Mouse (Mus musculus) thymus, postnatal 25 days (tissue): ENCODE data around the gene Zfp105.
A peak's percentile ranks its signal among the peaks of the same experiment; 100 is the strongest.

Experiments used
- DNase-seq: peaks from one replicate; pipeline ENCODE4 v3.0.0; 2022

Gene Zfp105

DNA sequence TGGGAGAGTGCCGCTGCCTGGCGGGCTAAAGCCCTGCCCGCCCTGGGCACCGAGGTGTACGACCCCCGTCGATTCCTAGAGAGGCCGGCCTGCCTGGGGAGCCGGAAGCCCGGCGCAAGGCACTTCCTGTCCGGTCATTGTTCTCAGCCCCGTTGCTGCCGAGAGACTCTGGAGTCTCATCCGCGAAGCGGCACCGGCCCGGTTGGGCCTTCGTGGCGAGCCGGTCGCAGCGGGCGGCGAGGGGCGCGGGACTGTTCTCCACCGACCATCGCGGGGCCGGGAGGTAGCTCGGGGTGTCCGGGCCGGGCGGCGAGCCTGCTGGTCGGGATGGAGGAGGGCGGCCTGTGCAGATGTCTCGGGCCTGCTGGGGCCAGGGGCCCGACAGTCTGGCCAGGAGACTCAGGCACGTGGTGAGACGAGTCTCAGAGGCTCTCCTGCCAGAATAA lies at the start of gene Zfp105:
TSS of gene Zfp105 (plus strand) at position 137 of the 446 bp plus-strand sequence.
- DNase-seq: peak; percentile 1

DNA sequence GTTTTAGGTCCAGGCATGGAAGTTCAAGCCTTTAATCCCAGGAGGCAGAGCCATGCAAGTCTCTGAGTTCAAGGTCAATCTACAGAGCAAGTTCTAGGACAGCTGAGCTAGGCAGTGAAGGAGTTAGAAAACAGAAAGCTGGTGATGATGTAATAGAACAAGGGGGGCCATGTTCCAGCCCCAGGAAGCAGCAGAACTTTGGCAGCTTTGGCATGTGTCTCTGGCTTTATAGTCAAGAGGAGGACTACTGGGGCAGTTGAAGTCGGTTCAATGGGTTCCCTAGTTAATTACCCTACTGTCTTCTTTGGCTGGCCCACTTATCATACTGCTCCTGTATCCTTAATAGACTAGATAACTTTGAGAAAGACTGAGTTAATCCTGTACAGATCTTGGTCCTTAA lies 48.2 kb upstream of the Zfp105 start:
- DNase-seq: no peak

DNA sequence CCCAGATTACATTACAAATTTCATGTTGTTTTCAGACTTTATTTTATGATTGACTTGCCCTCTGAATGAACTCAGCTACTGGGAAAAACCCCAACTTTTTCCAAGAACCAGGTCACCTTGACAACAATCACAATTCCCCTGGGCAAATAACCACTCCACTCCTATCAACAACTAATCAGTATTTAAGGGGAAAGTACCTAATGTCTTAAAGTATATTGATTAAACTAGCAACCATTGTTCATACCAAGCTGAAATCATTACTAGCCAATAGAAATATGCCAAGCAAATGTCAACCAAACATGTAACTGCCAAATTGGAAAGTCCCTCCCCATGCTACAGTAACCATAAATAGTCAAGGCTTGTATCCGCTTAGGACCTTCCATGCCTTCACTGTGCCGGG lies 47.7 kb upstream of the Zfp105 start:
- DNase-seq: no peak

DNA sequence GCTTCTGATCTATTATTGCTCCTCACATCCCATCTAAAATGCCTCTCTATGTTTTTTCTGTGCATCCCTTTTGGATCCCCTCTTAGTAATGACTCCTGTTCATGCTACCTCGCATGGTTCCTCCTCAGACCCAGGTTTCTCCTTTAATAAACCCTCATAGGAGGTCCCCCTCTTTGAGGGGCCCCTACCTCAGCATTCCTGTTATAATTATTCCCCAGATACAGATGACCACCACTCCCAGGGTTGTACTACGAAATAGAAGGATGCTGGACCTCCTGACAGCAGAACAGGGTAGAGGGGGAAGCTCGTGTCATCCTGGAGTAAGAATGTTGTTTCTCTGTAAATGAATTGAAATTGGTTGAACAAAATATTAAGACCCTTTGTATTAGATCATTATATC lies 37.5 kb upstream of the Zfp105 start, which contains the start of gene Zkscan7:
TSS of gene Zkscan7 (plus strand) at position 301 of the 400 bp plus-strand sequence.
- DNase-seq: no peak

DNA sequence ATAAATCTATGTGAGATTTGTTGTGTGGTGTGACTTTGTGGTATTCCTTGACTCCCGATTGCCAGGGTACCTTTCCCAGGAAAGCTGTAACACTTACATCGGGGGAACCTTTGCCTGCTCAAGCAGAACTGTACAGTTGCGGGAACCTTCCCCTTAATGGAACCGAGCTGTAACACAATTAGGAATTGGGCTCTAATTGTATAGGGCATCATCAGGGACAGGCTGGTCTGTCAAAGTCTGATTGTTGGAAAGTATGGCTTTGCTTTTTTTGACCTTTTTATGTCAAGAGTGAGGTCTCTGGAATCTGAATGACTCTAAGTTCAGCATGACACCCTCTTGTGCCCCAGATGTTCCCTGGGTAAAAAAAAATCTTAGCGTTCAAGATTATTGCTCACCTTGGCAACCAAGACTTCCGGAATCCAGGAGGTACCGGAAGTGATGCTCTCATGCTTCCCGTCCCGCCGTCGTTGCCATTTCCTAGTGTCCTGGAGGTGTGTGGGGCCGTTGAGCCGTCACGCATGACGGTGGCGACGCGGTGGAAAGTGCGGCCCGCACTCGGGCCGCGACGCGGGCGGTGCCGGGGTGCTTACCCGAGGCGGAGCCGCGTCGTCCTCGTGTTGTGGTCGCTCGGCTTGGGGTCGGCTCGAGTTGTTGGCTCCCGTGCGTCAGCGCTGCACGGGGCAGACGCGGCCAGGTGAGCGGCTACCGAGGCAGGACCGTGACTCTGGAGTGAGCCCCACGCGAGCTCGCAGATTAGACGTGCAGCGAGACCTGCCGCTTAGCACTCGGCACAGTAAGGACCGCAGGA lies 36.3 kb upstream of the Zfp105 start:
- peak; percentile 64 for DNase-seq

DNA sequence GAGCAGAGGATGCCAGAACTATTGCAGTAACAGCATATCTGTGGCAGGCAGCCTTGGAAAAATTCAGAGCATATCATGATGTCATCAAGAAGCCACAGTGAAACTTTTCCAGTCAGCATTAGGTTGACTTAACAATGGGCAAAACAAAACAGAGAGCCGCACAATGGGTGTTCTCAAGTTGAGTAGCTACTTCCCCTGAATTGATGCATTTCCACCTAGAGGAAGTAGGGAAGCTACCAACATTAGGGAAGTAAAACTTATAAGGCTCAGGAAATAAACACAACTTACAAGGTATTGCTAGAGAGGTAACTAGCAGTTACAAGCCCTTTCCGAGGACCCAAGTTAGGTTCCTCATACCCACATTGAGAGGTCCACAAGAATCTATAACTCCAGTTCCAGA lies 21.8 kb upstream of the Zfp105 start:
- no peak for DNase-seq

DNA sequence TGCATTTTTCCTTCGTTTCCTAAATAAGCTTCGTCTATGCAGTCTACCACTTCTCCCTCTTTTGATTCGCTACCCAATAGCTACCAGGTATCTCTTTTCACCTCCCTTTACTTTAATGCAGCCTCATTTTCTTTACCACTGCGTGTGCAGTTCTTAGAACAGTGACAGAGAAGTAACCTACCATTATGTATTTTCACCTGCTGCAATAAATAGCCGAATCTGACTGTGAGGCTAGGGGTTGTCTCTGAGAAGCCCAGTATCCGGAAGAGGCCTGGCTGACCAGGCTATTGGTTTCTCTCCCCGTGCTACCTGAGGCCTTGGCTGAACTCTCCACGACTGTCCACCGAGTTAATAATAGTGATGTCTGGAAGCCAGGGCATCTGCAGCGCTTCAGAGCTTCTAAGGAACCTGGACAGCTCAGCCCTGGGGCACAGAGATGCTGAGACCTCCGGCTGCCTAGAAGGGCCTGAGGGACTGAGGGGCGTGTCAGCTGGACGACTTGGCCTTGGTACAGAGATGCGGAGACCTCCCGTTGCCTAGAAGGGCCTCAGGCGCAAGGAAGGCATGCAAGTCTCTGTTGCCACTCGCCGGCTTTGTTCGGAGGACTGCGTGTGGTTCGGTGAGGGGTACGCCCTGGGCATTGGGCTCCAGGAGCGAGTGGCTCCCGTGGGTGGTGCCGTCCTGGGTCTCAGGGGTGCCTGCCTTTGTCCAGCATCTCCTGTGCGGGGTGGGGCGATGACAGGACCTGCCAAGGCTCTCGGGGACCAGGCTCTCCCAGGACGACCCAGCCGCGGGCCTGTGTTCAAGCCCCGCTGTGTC lies 19.9 kb upstream of the Zfp105 start:
- DNase-seq: no peak

DNA sequence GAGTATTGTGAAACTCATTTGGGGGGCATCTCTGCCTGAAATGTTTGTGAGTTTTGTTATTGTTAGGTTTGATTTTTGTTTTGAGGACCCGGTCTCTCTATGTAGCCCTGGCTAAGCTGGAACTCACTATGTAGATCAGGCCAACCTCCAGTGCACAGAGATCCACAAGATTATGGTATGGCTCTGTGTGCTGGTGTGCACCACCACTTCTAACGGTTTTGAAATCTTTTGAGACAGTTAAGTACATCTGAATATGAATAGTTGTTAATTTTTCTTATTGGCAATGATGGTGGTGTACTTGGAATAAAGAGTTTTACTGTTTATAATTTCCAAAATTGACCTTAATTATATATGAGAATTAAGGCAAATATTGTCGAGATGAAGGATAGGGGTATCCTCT lies 436 bp upstream of the Zfp105 start:
- no peak for DNase-seq

DNA sequence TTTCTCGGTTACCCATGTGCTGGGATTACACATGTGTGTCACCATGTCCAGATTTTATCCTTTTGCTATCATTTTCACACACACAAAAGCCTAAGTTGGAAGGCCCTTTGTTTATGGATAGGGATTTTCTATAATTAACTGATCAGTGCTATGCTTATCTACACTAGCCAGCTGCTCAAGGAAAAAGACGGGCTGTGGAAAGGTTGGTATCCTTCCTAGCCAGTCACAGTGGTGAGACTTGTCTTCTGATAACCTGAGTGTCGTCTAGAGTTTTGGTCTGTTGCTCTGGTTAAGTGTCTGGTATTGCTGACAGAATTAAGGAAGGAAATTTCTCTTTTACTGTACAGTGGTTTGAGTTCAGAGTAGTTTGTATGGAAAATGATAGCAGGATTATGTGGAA lies 6.0 kb downstream of the Zfp105 start:
- no peak for DNase-seq

DNA sequence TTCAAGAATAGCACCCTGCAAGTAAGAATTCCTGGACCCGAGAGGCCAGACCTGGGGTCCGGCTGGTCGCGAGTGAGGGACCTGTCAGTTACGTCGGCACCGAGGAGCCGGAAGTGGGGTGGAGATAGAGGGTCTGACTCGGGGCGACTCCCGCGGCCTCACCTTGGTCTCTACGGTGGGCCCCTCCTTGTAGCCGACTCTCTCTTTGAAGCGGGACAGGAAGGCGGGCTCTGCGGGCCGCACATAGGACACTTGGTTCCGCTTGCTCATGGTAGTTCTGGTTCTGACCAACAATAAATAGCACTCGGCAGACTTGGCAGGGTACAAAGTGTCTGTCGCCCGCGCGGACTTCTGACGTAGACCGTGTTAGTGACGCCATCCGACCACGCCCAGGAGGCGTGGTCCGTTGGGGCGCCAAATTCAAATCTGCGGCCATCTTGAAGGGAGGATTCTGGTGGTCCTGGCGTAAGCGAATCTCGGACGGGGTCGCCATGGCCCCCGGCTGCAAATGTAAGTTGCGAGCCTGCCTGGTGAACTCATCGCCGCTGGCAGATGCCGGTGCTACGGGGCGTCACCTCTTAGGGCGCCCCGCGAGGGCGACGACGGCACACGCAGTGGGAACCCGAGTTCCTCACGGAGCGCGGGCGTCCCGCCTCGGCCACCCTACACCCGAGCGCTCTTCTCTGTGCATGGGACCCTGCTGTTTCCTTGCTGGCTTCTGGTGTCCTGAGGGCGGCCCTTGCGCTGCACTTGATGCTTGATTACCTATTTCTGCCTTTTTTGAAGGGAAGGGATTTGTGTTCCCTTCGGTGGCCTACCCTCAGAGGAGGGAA lies 28.0 kb downstream of the Zfp105 start, which contains the start of the genes 1110059G10Rik and Kif15:
TSS of gene 1110059G10Rik (minus strand) at position 358 of the 833 bp plus-strand sequence.
TSS of gene Kif15 (plus strand) at position 404 of the 833 bp plus-strand sequence.
- DNase-seq: peak; percentile 94
